Mouse (Mus musculus): ENCODE measurements at regions not wholly inside any gene's neighbourhood (a gene's known extent, or its start where the extent isn't known, plus 50 kb on each side); places are given as distances from the start of the nearest gene placed in this dataset.

DNA sequence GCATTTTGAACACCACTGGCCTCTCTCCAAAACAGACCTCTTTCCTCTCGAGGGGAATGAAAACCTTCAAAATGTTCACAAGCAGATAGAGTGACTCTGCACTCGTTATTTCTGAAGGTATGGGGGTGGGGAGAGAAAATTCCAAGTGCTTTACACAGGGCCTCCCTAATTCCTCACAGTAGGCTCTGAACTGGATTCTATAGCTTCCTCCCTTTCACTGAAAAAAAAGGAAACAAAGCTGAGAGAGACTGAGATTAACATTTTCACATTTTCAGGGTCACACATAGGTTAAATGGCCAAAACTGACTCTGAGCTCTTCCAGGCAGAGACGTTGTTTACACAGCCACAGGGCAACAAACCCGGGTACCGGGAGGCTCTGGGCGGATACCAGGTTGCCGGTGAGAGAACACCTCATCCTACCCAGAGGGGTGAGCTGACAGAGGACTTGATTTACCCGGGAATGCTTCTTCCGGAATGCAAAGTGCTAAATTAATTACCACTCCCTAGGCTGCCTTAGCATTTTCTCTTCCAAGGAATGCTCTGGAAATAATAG is 98.5 kb downstream of the Tmco5 start:
- ChIA-PET POLR2A (interaction anchor here in 3 of 4 experiments (0.7 to 2.5 kb wide), 13 partner anchors 8 to 143 kb away, joined by 3 to 8 read pairs (median 4); no protein-coding TSS in a partner anchor), CTCF (no interaction called here)

DNA sequence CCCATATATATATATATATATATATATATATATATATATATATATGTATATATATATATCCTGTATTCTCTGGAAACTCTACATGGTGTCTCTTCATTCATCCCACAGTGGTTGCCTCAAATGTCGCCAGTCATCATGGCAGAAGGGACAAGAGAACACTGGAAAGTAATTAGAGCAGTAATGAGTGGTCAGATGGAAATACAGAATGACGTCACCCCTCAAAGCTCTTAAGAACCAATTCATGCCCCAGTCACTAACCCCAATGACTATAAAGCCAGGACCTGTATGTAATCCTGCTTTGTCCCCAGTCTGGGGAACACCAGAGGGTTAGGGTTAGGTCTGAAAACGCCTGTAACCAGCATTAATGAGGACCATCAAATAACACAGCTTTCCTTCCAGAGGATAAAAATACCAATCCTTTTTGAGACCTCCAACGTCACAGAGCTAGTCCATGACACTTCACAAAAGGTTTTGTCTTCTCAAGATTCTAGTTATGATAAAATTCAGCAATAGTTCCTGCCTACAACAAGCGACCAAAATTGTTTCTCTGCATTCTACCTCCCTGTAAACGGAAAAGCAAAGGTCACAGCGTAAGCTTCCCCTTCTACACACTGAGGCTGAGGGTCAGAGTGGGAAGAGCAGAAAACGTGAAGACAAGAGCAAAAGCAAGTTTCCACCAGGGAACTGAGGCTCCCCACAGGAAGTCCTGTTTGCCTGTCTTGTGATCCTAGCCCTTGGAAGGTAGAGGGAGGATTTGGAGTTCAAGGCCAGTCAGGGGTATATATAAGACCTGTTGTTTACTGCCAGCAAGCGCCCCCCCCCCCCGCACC is 99.5 kb downstream of the Tmco5 start:
- POLR2A ChIA-PET, result interaction anchor here in 1 of 4 experiments (1.0 to 2.5 kb wide), 7 partner anchors 9 to 142 kb away, joined by 3 to 8 read pairs (median 5); no protein-coding TSS in a partner anchor
- CTCF ChIA-PET, result no interaction called here

DNA sequence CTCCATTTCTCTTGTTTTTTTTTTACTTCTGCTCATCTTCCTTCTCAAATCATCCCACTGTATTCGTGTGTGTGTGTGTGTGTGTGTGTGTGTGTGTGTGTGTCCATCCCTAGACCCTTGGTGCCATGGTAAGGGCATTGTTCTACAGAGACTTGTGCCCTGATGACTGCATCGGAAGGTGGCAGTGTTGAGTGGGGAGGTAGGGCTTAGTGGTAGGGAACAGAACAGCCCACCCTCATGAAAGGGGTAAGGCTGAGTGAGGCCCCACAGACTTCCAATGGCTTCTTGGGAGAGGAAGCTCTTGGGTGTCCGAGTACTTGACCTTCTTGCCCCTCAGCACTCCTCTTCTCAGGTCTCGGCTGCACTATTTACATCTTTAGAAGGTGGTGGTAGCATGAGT is 100.3 kb downstream of the Tmco5 start:
- ChIA-PET CTCF (interaction anchor here in 1 of 4 experiments (0.6 kb wide), 1 partner anchor 1560 kb away, joined by 3 read pairs; no protein-coding TSS in a partner anchor), POLR2A (interaction anchor here in 2 of 4 experiments (1.1 to 2.5 kb wide), 5 partner anchors 10 to 142 kb away, joined by 3 to 8 read pairs (median 4); no protein-coding TSS in a partner anchor)

DNA sequence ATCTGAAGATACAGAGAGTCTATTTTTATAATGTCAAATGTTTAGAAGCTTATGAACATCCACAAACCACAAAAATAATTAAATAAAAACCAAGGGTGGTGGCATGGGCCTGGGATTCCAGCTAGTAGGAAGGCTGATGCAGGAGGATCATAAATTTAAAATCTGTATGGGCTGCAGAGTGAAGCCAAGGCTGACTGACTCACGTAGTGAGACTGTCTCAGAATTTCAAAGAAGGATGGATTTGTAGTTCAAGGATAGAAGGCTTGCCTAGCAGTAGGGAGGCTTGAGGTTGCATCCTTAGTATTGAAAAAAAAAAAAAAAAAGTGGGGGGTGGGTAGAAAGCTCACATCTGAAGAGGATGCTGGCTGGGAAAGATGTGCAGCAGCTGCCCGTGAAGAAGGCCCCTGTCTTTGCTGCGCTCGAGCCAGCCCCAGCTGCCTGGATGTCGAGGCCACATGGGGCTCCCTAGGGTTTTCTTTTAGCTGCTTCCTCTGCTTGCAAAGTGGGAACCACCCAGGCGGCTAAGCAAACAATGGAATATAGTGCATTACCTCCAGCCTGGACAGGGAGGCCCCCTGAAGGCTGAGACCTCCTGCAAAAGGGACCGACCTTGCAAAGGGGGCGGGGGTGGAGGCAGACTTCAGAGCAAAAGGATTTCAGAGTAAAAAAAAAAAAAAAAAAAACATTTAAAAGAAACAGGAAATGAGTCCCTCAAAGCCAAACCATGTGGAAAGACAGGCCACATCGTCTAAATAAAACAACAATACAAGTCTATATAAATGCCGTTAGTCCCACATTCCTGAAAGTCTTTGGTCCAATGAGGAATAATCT is 101.3 kb downstream of the Tmco5 start:
- POLR2A ChIA-PET, result interaction anchor here (0.6 to 2.5 kb wide), 16 partner anchors 9 to 1667 kb away, joined by 3 to 8 read pairs (median 3); no protein-coding TSS in a partner anchor
- CTCF ChIA-PET, result interaction anchor here (0.6 to 0.7 kb wide), 5 partner anchors 16 to 1561 kb away, joined by 3 to 5 read pairs (median 3); no protein-coding TSS in a partner anchor

DNA sequence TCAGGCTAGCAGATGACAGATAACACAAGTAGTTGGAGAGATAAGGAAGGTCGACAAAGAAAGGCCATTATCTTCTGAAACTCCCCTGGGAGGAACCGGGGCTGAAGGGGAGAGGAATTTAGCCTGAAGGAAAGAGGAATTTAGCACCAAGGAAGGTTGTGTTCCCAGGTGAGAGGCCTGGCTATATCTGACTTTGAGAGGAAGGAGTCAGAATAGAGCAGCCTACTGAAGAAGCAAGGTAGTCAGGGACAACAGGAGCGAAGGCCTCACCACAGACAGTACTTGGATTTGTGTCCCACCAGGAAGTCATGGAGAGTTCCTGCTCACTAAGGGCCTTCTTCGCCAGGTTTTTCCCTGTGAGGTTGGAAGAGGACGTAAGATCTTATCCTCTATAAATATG is 102.2 kb downstream of the Tmco5 start:
- ChIA-PET CTCF (no interaction called here), POLR2A (interaction anchor here in 2 of 4 experiments (0.6 to 1.5 kb wide), 5 partner anchors 11 to 140 kb away, joined by 3 to 6 read pairs (median 5); no protein-coding TSS in a partner anchor)

DNA sequence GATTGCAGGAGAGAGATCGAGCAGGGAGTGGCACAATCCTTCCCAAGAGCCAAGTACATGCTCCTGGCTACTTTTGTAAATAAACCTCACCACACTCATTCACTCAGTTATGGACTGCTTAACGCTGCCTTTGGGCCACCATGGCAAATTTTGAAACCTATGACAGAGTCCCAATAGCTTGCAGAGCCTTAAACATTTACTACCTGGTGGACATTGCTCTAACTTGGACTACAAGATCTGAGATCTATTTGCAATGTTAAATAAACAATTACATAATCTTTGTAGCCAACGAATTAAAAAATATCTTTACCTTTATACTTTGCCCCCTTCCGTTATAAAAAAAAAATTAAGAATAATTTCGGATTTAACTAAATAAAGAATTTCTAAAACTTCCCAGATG is 104.9 kb downstream of the Tmco5 start:
- ChIA-PET POLR2A (interaction anchor here in 1 of 4 experiments (0.8 kb wide), 1 partner anchor 8 kb away, joined by 4 read pairs; no protein-coding TSS in a partner anchor), CTCF (no interaction called here)

DNA sequence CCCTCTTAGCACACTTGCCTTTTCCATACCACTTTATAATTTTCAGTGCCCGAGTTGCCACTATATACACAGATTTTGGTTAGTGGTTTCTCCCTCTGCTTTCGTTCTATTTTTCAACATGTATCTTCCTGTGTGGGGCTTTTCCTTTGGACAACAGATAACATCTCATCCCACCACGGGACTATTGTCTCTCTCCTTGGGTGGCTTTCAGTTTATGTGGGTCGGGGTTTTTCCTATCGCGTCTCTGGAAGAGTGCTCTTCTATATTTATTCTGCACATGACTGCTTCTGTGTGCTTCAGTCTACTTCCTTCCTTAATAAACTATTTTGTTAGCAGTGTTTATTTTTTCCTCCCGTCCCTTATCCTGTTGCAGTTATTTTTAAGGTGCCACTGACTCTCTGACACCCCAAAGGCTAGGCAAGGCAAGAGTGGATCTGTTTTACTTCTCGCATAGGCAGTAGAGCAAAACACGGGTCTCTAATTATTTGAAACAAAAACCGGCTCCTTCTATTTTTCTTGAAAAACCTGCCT is 105.4 kb downstream of the Tmco5 start:
- CTCF ChIA-PET, result no interaction called here
- POLR2A ChIA-PET, result no interaction called here

DNA sequence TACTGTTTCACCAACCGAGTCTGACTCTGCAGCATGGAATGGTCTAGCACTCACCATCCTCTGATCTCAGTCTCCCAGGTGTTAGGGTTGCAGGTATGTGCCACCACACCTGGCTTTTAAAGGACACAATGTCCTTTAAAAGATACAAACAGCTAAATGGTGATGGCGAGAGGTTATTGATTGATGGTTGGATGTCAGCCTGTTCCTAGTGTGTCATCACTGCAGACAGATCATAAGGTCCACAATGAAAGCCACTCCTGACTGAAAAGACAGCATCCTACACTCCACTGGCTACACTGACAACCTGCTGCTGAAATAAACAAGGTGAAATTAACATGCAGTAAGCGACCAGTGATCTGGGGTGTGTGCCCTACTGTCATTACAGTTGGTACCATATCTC is 106.1 kb downstream of the Tmco5 start:
- CTCF ChIA-PET, result no interaction called here
- POLR2A ChIA-PET, result no interaction called here

DNA sequence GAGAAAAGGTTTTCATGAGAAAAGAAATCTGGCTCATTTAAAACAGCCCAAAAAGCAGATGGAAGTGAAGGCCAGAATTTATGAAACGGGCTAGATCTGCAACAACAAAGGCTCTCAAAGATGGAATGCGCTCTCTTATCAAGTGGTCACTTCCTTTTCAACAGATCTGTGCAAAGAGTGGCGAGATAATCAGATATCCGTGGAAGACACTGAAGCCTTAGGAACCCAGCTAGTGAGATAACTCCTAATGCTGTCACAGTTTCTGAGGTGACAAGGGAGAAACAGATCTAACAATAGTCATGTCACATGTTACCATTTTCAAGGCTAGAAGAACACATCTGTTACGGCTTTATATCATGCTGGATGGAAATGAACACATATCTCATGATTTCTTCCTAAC is 107.1 kb downstream of the Tmco5 start:
- POLR2A ChIA-PET, result interaction anchor here in 1 of 4 experiments (0.5 kb wide), 1 partner anchor 819 kb away, joined by 3 read pairs; no protein-coding TSS in a partner anchor
- CTCF ChIA-PET, result no interaction called here

DNA sequence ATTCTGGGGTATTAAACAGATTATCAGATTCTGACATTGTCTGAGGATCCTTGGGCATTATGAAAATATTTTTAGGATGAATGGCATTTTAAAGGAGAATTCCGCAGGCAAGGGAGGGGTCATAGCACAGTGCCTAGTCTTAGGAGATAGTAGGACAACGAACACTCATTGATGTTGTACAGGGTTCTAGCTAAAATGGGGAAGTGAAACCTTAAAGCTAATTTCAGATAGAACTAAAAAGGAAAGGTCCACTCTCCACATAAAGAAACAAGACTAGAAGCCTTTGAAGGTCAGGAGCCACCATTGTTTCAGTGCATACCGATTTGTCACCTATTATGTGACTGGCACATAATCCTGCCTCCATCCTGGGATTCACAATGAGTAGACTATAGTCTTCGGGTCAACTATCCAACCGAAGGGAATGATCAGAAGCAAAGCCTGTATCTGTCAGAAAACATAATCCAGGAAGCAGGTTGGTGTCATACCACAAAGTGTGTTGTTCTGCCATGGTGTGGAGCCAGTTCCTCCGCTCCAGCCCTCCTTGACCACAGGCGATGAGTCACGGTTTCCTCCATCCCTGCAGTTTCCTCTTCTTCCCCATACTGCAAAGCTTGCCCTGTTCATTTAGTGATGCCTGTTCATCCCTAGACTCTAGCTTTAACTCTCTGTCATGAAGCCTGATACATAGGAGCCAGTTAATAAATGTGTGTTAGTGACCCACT is 110.6 kb downstream of the Tmco5 start:
- ChIA-PET POLR2A (interaction anchor here in 1 of 4 experiments (1.3 kb wide), 1 partner anchor 9 kb away, joined by 3 read pairs; no protein-coding TSS in a partner anchor), CTCF (no interaction called here)

DNA sequence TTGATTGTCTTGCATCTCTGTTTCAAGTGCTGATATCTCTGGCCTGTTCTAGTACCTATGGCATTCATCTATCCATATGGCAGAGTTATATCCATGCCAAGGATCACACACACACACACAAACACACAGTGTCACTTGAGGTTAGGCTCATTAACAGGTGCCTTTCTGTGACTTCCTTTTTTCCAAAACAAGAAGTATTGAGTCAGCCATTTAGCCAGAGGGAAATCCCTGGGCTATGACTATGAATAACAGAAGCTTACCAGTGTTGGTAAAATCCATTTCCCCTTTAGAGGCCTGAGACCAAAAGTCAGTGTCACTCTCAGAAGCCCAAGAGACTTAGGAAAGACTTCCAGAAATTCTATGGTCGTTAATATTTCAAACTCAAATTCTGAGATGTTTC is 111.6 kb downstream of the Tmco5 start:
- ChIA-PET POLR2A (interaction anchor here in 2 of 4 experiments (0.6 to 1.0 kb wide), 4 partner anchors 8 to 130 kb away, joined by 3 read pairs; no protein-coding TSS in a partner anchor), CTCF (no interaction called here)

DNA sequence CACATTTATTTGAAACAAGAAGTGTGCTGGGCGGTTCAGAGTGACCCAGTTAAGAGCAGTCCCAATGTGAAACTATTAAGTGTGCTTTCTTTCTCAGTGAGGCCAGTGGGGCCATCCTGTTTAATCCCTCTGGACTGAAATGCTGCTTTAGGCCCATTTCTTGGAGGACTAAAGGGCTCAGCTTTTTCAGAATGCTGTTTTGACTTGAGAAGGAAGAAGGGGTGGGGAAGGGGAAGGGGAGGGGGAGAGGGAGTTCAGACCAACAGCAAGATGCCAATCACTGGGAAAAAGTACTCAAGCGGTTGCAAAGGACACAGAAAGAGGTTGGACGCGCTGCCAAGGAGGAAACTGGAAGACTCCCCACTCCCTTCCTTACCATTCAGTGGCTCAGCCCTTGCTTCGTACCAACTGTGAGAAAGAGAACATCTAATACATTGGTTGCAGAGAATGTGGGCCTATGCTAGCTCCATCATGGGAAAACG is 113.1 kb downstream of the Tmco5 start:
- POLR2A ChIA-PET, result interaction anchor here in 2 of 4 experiments (0.6 to 1.0 kb wide), 4 partner anchors 9 to 15 kb away, joined by 3 to 4 read pairs (median 3); no protein-coding TSS in a partner anchor
- CTCF ChIA-PET, result interaction anchor here in 2 of 4 experiments (0.7 to 1.1 kb wide), 2 partner anchors 91 to 474 kb away, joined by 3 to 9 read pairs; no protein-coding TSS in a partner anchor

DNA sequence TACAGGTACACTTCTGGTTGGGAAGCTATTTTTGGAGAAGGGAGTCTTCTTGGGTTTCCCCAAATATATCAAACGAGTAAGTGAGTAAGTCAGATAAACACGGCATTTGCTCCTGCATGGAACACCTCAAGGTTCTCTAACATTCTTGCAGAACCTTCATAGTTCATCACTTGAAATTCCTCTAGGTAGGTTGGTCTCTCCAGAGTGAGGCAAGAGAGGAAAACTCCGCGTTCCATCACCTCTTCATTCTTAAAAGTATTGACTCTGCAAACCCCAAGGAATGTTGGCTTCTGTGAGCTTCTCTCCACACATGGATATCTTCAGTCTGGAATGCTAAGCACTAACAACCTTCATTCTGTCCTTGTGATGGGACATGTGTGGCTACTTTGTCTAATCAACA is 115.2 kb downstream of the Tmco5 start:
- CTCF ChIA-PET, result no interaction called here
- POLR2A ChIA-PET, result interaction anchor here in 1 of 4 experiments (1.4 kb wide), 1 partner anchor 126 kb away, joined by 3 read pairs; no protein-coding TSS in a partner anchor

DNA sequence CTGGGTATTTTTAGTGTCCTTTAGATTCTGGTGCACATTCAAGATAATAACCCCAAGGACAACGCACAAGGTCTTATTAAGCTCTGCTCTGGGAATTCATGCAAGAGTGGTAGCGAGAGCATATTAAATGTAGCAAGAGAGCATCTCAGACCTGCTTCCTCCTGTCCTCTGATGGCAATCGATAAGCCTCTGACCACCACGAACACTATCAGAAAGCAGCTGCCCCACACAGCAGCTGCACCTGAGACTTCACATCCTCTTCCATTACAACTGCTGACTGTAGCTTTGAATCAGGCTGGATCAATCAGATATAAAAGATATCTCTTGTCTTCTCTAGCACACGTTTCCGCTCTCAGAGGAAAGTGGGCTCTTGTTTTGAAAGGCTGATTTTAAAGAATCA is 117.8 kb downstream of the Tmco5 start:
- CTCF ChIA-PET, result no interaction called here
- POLR2A ChIA-PET, result interaction anchor here in 1 of 4 experiments (1.1 kb wide), 1 partner anchor 19 kb away, joined by 3 read pairs; no protein-coding TSS in a partner anchor

DNA sequence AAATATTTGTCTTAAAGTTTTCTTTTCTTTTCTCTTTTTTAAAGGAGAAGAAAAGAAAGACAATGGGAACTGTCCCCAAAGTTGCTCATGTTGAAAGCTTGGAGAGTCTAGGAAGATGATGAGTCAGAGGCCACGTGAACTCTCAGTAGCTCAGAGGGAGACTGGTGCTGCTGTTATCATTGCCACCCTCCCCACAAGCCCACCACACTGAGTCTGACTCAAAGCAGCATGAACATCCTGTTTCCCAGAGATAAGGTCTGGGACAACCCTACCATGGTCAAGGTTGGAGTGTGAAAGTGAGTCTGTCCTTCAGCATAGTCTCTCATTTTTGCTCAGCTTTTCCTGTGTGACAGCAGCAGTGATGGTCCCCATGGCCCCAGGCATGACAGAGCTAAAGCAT is 120.3 kb downstream of the Tmco5 start:
- ChIA-PET CTCF (no interaction called here), POLR2A (no interaction called here)

DNA sequence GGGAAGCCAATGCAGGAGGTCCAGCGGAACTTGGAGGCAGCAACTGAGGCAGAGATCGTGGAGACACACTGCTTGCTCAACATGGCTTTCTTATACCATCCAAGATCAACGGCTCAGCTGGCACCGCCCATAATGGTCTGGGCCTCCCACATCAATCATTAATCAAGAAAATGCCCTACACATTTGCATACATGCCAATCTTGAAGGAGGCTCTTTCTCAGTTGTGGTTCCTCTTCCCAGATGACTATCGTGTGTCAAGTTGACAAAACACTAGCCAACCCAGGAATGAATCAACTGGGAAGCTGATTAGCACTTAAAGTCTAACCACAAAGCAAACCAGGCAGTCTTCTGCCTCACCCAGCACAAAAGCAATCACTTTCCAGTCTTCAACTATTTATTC is 121.1 kb downstream of the Tmco5 start:
- POLR2A ChIA-PET, result no interaction called here
- CTCF ChIA-PET, result no interaction called here

DNA sequence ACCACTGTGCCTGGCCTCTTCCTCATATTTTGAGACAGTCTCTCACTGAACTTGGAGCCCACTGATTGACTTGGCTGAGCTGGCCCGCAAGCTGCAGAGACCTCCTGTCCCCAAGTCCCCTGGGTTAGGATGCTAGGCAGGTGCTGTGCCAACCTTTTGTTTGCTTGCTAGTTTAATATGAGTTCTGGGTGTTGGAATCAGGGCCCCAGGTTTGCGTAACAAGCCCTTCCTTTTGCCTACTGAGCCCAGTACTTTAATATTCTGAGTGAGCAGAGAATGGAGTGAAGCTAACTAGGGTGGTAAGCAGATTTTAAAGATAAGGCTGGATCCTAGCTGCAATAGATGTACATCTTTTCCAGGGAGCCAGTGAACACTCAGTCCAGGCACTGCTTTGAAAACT is 117.2 kb upstream of the Spred1 start:
- CTCF ChIA-PET, result no interaction called here

DNA sequence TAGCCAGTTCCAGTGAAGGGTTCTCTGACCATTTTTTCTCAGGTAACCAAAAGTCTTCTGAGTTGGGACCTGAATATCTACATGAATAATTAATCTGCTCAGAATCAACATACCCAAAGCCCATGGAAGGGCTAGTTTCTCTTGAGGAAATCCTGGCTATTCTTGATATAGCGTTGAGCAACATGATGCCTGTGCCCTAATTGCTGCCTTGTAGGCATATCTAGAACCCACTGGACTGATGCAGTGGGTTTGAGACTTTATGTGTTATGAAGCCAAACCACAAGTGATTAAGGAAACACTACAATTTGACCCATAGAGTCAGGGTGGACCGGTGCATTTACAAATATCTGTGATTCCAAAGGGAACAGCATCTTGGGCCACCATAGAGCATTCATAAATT is 114.3 kb upstream of the Spred1 start:
- ChIA-PET CTCF (no interaction called here), POLR2A (no interaction called here)

More for the DNA sequence above, 117.2 kb upstream of the Spred1 start:
- POLR2A ChIA-PET, result interaction anchor here in 1 of 4 experiments (0.6 kb wide), 1 partner anchor 31 kb away, joined by 6 read pairs; no protein-coding TSS in a partner anchor
